Mouse (Mus musculus) thymus, adult 18-20 months (tissue): ENCODE results near the gene Il18bp.
"Not testable (repeated sequence)": the region's sequence is repeated elsewhere in the genome, so short reads cannot be mapped to it uniquely, and the experiment has no call there.

Experiments used
- DNase-seq, 2 experiments: peaks; one replicate each; pipeline ENCODE4 v3.0.0; 2022; ENCODE audit warnings: mixed read lengths in 2 of 2

Il18bp gene

DNA sequence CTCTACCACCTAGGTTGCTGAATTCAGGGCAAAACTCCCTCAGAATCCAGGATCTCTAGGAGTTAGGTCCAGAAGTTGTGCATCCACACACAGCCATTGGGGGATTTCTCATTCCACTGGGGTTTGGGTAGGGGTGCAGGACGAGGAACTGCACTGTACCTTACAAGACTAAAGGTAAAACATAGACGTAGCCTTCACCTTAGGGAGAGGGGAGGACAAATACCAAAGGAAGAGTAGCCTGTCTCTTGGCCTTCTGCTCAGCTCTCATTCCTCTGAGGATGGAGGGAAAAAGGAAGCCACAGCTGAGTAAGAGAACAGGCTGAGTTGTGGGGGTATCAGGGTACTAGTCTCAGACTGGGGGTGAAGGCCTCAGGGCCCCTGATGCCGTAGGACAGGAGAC lies at the start of gene Il18bp:
Gene Il18bp, minus strand, starts transcription at position 101 of the 400 bp plus-strand sequence.
- no peak for DNase-seq

DNA sequence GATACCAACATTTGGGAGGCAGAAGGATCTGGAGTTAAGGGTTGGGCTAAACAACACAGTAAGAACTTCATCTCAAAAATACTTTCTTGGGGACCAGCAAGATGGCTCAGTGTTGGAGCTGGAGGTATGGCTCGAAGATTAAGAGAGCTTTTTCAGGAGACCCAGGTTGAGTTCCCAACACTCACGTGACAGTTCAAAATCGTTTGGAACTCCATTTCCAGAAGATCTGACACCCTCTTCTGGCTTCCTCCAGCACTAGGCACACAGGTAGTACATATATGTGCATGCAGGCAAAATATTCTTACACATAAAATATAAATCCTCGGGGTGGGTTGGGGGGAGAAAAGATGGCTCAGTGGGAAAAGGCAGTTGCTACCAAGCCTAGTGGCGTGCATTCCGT lies 47.9 kb upstream of the Il18bp start:
- no peak for DNase-seq

DNA sequence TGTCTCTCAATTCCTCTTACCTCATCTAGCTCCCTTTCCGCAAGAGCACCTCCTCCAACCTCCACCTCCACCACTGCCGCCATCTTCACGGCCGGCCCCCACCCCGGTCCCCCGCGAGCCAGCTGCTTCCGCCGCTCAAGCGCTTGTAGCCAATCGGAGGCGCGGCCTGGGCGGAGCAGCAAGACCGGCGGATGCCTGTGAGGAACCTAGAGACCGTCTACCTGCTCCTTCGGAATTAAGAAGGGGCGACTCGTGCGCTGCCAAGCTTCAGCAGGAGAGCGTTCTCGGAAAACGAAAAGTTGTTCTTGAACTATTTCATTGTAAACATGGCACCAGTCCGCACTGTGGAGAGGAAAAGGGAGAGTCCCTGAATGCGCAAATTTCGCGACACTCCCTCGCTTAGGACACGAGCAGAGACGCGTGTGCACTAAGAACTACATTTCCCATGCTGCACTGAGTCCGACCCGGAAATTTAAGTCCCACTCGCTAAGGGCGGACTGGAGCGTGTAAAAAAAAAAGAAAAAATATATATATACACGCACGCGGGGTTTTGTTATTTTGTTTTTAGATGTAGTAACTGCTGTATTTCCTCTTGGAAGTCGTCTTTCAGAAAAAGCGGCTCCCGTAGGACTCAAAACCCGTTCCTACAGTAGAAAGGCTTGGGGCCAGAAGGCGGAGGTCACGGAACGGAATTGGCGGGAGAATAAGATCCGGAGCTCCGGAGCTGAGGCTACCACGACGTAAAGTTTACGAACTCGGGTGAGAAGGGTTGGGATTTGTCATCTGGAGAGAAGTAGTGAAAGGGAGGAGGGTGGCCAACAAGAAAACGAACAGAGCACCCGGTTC lies 46.8 kb upstream of the Il18bp start, which contains the start of the genes Rnf121, Xndc1 and Xntrpc:
Gene Rnf121, minus strand, starts transcription at position 424 of the 846 bp plus-strand sequence.
Gene Xndc1, plus strand, starts transcription at position 466 of the 846 bp plus-strand sequence.
Gene Xntrpc, plus strand, starts transcription at position 668 of the 846 bp plus-strand sequence.
- peak; percentile 88 to 89 for DNase-seq

DNA sequence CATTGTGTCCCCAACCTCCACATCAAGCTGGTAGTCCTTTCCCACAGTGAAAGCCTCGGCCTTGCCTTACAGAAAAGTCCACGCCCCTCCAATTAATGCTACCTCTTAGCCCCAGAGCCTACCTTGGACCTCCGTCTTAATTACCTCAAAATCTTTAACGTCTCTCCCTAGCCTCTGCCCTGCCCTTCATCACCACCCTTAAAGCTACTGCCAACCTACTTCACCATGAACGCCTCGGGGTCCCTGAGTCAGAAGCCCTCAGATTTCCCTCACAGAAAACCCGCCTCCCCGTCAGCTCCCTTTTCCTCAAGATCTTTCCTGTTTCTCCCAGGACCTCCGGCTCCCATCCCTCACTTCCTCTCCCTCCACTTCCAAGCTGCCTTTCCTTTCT lies 46.2 kb upstream of the Il18bp start:
- DNase-seq = no peak

DNA sequence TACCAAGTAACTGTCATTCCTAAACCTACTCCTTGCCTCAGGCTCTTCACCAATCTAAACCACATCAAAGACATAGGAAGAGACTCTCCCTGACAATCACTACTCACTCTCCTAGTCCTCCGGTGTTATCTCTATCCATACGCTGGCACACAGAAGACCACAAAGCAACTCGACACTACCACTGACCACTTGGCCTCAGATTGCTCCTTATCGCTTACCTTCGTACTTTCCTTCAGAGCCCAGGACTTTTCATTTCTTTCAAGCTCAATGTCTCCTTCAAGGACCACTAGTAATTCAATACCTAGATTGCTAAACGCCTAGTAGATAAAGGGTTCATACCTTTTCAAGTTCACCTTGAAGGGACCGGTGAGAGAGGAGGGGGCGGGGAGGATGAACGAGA lies 45.4 kb upstream of the Il18bp start:
- DNase-seq = no peak

DNA sequence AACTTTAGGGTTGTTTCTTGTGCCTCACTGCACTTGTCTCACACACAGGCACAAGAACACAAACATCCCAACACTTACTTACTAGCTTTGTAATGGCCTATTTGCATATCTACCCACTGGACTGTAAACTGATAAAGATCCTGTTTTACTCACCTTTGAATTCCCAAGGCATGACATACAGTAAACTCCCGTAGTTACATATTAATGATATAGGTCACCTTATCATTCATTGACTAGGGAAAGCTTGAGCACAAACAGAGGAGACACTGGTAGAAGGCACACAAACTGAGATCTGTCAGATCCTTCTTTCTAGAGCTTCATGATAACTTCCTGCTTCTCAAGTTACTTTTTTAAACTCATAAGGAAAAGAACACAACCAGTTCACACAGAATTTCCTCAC lies 43.7 kb upstream of the Il18bp start:
- no peak for DNase-seq

DNA sequence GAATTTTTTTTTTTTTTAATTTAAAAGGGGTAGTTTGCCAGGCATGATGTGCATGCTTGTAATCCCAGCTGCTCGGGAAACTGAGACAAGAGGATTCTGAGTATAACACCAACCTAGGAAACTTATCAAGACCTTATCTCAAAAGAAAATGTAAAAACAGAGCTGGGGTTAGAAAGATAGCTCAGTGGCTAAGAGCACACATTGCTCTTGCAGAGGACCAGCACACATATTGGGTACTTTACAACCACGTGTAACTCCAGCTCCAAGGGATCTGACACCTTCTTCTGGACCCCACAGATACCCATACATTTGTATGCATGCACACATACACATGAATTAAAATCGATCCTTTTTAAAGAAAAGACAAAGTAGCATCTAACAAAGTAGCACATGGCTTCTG lies 42.9 kb upstream of the Il18bp start:
- DNase-seq = no peak

DNA sequence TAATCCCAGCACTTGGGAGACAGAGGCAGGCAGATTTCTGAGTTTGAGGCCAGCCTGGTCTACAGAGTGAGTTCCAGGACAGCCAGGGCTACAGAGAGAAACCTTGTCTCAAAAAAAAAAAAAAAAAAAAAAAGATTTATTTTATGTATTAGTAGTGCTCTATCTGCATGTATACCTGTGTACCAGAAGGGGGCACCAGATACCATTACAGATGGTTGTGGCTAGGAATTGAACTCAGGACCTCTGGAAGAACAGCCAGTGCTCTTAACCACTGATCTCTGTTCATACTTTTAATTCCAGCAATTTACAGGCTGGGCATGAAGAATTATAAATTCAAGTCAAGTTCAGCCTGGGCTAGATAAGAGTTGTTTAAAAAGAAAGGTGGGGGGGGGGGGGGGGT lies 30.0 kb upstream of the Il18bp start:
- DNase-seq = not testable (repeated sequence)

DNA sequence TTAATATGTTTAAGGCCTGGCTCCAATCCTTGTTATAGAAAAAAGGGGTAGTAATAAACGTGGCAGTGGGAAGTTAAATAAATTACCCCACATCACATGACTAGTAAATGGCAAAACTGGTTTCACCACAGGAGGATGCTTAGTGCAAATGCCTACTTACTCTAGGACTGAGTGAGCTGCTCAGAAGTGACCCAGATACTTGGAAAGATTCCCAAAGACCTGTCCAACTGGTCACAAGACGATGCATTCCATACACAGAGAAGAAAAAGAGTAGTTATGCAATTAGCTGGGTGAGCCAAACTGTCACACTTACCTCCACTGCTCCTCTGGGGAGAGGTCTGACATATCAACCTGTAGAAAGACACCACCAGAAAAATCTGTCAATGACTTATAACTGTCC lies 23.8 kb upstream of the Il18bp start:
- DNase-seq = no peak

DNA sequence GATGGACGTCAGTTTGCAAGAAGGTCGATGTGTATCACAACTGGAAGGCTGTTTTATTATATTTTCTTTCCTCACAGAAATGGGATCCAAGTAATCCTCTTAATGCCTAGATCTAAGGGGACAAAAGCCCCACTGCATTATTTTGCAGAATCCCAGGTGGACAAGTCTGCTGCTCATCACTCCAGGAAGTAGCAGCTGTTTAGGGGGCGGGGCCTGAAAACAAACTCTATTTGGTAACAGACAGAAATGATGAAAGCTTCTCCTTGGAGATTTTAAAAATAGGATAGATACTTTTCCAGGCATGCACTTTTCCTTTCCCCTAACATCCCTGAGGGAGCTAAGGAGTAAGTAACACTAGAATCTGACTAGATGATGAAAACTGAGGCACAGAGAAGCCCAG lies 18.8 kb upstream of the Il18bp start:
- no peak for DNase-seq

DNA sequence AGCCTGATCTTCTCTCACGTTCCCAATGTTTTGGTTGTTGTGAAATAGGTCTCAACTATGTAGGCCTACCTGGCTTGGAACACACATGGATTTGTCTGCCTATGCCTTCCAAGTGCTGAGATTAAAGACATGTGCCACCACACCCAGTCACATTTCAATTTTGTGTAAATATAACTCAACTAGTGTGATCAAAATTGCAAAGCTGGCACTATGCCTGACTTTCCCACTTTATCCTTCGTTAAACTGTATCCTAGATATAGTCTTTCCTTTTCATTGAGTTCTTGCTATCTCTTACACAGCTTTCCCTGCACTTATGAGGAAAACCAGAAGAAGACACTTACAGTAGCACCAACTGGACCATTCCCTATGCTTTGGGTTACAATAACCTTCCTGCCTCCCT lies 17.0 kb upstream of the Il18bp start:
- DNase-seq = no peak

DNA sequence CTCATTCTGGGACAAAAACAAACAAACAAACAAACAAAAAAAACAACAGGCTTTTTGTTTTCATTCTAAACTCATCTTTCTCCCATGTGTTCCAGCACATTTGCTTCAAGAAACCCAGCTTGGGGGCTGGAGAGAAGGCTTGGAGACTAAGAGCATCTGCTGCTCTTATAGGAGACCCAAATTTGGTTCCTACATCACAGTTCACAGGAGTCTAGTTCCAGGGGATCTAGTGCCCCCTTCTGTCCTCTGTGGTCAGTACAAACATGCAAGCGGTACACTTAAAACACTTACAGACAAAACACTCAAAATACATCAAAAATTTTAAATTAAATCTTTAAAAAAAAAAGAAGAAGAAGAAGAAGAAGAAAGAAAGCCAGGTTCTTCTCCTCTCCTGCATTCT lies 16.4 kb upstream of the Il18bp start:
- no peak for DNase-seq

DNA sequence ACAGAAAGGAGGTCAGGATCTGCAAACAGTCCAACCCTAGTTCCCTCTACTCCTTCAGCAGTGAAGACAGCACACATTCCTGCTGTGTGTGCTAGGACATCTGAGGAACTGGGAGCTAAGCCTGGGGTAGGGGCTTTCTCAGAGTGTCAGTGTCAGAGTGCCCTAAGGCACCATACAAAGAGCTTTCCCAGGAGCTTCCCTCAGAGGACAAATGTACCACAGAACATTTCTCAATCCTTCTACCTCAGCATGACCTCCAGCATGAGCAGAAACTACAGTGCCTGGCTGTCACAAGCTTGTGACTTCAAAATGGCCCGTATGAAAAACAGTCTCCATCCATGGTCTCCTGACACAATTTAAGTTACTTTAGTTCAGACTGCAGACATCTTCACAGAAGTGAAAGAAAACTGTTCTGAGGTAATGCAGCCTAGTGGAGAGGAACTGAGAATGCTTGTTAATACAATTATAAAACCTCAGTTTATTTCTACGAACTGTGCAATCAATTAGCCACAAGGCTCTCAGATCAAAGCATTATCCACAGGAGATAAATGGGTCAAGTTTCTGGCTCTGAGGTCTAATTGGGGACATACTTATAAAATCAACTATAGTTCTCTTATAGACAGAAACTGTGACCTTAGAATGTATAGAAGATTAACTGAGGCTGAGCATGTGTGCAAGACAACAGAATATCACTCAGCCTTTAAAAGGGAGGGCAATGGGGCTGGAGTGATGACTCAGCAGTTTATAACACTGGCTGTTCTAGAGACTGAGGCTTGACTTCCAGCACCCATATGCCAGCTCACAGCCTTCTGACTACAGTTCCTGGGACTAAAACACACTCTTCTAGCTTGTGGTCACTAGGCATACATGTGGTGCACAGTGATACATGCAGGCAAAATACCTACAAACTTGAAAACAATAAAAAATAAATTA lies 7.0 kb upstream of the Il18bp start:
- DNase-seq = no peak

DNA sequence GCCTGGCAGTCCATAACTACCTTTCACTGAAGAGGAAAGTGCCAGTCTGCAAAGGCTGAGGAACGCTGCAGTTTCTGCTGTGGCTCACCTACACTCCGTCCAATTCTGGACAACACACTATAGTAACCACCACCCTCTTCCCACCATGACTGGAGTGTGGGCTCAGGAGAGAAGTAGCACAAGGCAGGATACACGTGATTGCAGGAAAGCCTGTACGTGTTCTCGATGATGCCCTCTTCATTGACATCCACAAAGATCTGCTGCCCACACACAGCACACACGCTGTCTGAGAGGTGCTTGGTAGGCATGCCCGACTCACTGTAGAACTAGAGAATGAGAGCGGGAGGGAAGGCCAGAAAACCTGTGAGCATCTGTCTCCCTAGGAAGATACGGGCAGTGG lies 5.3 kb upstream of the Il18bp start:
- DNase-seq = no peak

DNA sequence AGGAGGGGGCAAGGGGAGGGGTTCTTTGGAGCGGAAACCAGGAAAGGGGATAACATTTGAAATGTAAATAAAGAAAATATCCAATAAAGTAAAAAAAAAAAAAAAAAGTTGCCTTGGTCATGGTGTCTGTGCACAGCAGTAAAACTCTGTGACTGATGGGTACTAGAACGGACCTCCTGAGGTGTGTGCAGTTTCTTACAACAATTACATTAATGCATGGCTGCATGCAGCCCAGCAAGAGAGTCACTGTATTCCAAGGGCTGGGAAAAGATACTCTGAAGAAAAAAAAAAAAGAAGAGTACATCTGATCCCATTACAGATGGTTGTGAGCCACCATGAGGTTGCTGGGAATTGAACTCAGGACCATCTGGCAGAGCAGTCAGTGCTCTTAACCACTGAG lies 2.4 kb upstream of the Il18bp start:
- not testable (repeated sequence) for DNase-seq

DNA sequence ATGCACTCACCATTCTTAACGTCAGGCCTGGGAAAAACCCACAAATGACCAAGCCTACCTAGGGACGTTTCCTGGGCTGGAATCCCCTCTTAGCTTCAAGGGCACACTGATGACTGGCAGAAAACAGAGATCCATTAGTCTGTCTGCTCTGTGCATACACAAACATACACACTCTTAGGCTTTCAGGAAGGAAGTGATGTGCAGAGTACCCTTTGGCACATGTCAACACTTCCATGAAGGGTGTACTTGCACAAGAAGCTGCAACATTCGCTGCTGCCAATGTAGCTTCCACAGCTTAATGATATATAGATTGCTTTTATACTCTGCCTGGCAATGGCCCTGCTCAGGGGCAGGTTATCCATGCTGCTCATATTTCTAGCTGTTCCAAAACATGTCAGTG lies 872 bp upstream of the Il18bp start:
- DNase-seq = no peak

DNA sequence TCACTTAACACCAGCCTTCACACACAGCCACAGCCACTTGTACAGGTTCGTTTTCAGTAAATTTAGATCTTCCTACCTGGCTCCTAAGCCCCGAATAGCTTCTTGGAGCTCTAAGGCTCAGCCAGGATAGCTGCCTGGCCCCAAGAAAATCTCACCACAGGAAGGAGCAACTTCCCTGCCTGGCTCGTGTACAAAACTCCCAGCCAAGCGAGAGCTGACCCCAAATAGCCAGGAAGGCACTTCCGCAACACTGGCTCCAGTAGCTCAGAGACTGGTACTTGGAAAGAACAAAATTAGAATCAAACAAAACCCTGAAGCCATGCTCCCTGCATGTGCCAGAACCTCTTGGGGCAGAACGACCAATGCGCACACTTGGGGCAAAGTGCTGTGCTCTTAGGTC lies 456 bp downstream of the Il18bp start:
- no peak for DNase-seq

DNA sequence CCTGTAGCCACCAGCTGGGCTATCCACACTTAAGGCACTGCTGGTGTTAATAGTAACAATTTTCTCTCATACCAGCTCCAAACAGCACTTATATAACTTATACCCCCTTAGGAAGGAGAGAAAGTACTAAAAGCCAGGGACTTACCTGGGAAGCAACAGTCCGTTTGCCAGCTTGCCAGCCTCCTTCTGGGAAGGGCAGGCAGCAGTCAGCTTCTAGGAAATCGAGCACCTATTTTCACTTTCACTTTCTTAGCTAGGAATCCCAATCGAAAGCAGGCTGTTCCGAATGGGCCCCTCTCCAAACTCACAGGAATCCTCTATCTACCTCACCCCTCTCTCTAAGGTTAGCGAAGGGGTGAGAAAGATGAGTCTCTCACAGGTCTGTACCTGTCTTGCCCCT lies 1.0 kb downstream of the Il18bp start:
- no peak for DNase-seq

DNA sequence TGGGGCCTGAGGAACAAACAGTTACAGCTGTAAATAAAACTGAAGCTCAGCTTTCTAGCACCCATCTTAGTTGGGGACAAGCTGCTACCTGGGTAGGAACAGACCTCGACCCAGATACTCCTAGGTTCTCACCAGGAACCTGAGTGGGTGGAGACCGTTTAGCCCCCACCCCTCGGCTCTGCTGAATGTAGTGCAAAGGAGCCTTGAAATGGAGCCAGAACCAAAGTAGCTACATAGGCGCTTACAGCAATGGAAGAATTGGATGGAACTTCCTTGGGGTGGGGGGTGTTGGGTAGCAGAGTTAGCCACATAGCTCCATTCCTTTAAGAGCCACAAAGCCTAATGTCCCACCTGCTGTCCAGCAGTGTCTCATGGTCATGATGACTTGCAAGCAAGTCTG lies 1.6 kb downstream of the Il18bp start:
- DNase-seq = no peak

DNA sequence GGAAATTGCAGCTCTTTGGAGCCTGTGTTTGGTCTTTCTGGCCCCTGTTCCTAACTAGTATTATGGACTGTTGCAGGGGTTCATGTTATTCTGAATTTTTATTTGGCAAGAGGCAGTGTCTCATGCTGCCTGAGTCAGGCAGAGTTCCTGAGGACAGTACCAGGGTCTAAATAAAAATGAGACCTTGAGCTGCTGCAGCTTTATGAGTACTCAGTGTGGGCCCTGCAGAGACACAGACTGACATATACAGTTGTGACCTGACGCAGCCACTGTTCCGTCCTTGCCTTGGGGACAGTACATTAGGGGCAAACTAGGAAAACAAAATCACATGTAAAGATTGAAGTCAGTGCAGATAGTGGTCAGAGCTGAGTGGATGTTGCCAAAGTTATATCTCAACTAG lies 3.5 kb downstream of the Il18bp start:
- DNase-seq = no peak

DNA sequence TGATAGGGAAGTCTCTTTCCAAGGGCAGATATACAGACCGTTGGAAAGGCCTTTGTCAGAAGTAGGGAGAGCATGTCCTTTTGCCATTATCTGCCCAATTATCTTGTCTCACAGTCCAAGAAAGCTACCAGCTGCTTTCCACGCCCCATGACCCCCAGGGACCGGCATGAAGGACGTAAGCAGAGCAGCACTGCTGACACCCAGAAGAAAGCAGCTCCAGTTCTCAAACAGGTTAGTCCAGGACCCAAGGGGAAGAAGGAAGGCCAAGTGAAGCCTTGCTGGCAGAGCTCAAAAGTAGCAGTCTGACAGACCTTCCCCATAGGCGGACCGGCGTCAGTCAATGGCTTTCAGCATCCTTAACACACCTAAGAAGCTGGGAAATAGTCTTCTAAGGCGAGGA lies 5.1 kb downstream of the Il18bp start:
- no peak for DNase-seq

DNA sequence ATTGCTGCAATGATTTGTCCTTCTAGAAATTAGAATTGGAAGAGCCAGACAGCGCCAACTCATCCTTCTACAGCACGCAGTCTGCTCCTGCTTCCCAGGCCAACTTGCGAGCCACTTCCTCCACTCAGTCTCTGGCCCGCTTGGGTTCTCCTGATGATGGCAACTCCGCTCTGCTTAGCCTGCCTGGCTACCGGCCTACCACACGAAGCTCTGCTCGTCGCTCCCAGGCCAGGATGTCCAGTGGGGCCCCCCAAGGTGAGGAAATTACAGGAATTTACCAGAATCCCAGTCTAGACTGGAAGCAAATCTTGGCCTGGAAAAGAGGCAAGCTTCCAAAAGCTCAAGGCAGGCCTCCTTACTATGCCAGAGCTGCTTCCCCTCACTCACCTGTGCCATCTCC lies 6.6 kb downstream of the Il18bp start:
- DNase-seq = no peak

DNA sequence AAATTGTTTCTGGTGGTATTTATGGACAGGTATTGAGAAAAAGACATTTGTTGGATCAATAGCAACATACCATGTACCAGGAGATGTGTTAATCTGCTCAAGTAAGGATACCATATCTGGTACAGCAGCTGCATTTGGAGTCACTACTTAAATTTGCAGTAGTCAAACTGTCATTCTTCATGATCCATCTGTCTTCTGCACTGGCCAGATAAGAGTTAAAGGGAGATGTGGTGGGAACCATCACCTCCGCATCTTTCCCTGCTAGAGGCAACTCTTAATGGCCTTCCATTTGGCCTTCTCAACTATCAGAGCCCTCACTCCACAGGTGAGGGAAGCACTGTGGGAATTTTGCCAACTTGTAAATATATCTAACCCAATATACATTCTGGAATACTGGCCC lies 12.0 kb downstream of the Il18bp start:
- DNase-seq = no peak
